11 mouse cellular contexts compared by ENCODE assay signal in the genomic region with DNA sequence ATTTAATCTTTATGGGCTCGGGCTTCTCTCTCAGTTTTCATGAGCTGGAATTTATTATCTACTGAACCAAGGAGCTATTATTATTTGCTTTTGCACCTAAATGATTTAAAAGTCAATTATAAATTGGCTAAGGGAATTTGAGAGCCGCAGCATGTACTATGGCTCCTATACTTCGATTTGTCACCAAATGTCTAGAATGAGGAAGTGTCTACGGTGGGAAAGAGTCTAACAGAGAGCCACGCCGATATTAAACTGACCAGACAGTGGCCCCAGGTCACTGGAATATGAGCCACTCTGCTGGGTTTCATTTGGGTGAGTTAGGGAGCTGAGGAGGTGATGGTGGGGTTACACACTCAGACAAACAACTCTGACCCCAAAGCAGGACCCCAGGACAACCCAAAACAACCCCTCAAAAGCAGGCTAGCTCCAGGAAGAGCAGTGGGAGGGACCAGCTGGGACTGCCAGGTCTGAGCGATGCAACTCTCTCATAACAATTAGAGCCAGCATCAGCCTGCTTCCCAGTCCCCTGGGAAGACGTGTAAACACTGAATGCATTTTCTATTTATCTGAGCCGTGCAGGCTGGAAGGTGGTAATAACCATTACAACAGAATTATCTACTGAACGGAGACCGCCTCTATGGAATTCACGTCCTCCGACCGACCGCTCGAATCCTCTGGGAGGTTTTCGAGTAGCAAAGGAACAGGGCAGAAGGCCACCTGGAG. TPM values are rescaled to one million over a fixed set of nuclear protein-coding genes. Genes with fewer than 3 reads are reported as not detected.
A peak's percentile ranks its signal among the peaks of the same experiment; 100 is the strongest.
DNase-seq lines count a peak whose midpoint lies in the region; ATAC-seq and TF ChIP-seq lines count a peak whose summit lies in the region.
"Had no signal": no experiment of that assay in that cellular context is flagged by ENCODE, and none has a peak within 500 bp of the region (broad histone marks: within the 10 kb centered on the region; RNA-seq: fewer than 3 reads in every experiment).

No protein-coding gene starts in this region.

- no peak for TF ChIP-seq CTCF in gastrocnemius, adult 2 months (IDR thresholded peaks at IDR 0.05)

- peaks cover 31% of the 10 kb centered on the region for H3K4me1 ChIP-seq in hindbrain, embryonic 16.5 days (ENCODE audit: control insufficient read depth, insufficient read depth, low read depth, low read length)
- peaks cover 41% of the 10 kb centered on the region for H3K4me1 ChIP-seq in midbrain, embryonic 14.5 days (ENCODE audit: control insufficient read depth, insufficient read depth, low read length)

- DNase-seq in gastrocnemius, adult 2 months = no peak
- DNase-seq in gastrocnemius, postnatal 14 days = no peak
- peak; percentile 71 for DNase-seq in embryo, embryonic 11 days
- peak; percentile 83 for DNase-seq in midbrain, embryonic 14.5 days
- DNase-seq in cerebellum, postnatal 25 days = no peak
- DNase-seq in T-cell, adult 2 months (ENCODE audit: low spot score) = no peak
- DNase-seq in layer of hippocampus, adult 9-11 months = no peak
- DNase-seq: thymus, postnatal 4 days had no signal

- 12% methylated on average over 17 of the region's 17 CpGs for WGBS in hindbrain, embryonic 16.5 days
- 14% methylated on average over 17 of the region's 17 CpGs for WGBS in midbrain, embryonic 14.5 days

- H3K4me3 ChIP-seq in gastrocnemius, adult 2 months = peak overlapping the region; percentile 22
- H3K4me3 ChIP-seq in hindbrain, embryonic 16.5 days (ENCODE audit: low read length) = peak overlapping the region; percentile 30
- H3K4me3 ChIP-seq in midbrain, embryonic 14.5 days (replicated peaks; ENCODE audit: low read depth, low read length) = peak overlapping the region; percentile 16
- H3K4me3 ChIP-seq: erythroblast, embryonic 14.5 days had no signal

- peak overlapping the region; percentile 56 for H3K4me2 ChIP-seq in hindbrain, embryonic 16.5 days (ENCODE audit: low read length)
- peak overlapping the region; percentile 45 for H3K4me2 ChIP-seq in midbrain, embryonic 14.5 days (ENCODE audit: low read length)

- intact Hi-C loops in gastrocnemius, adult 2 months (cut with DNase I) = no loop called here
- intact Hi-C loops in gastrocnemius, postnatal 14 days (cut with DNase I; ENCODE audit: low total_unique reads) = no loop called here

- no peaks in the 10 kb centered on the region for H3K9me3 ChIP-seq in hindbrain, embryonic 16.5 days (ENCODE audit: control insufficient read depth, low read length)
- H3K9me3 ChIP-seq in midbrain, embryonic 14.5 days (ENCODE audit: control insufficient read depth, low read length) = no peaks in the 10 kb centered on the region

- no peaks in the 10 kb centered on the region for H3K36me3 ChIP-seq in hindbrain, embryonic 16.5 days (ENCODE audit: control insufficient read depth, insufficient read depth, low read length)
- no peaks in the 10 kb centered on the region for H3K36me3 ChIP-seq in midbrain, embryonic 14.5 days (ENCODE audit: control insufficient read depth, insufficient read depth, low read length)

- peak overlapping the region; percentile 32; the same call in 1 of the 2 replicates for H3K27ac ChIP-seq in gastrocnemius, adult 2 months
- peak overlapping the region; percentile 40; the same call in 1 of the 2 replicates for H3K27ac ChIP-seq in hindbrain, embryonic 16.5 days (ENCODE audit: low read depth, low read length)
- peak overlapping the region; percentile 79 for H3K27ac ChIP-seq in midbrain, embryonic 14.5 days (replicated peaks; ENCODE audit: low read depth, low read length)

- no peaks in the 10 kb centered on the region for H3K27me3 ChIP-seq in hindbrain, embryonic 16.5 days (replicated peaks; ENCODE audit: control insufficient read depth, insufficient read depth, low read length)
- H3K27me3 ChIP-seq in midbrain, embryonic 14.5 days (ENCODE audit: control insufficient read depth, insufficient read depth, low read length) = no peaks in the 10 kb centered on the region

- no peak overlapping the region for H3K9ac ChIP-seq in hindbrain, embryonic 16.5 days (ENCODE audit: low read depth, low read length)
- peak overlapping the region; percentile 2 for H3K9ac ChIP-seq in midbrain, embryonic 14.5 days (replicated peaks; ENCODE audit: low read length)

- peak; percentile 79 for ATAC-seq in hindbrain, embryonic 16.5 days
- peak; percentile 77 for ATAC-seq in midbrain, embryonic 14.5 days (ENCODE audit: low FRiP score, low TSS enrichment)

RNA-seq across cellular contexts. Expression of a gene that starts 45.6 kb away (rescaled TPM):
- total RNA-seq in gastrocnemius, adult 2 months (2021) = under 1 TPM; 0.17 to 0.38 TPM
- total RNA-seq in gastrocnemius, postnatal 14 days (2021) = 1 to 10 TPM; 1.3 to 1.9 TPM
- 0.46 and 0.77 TPM in 2 replicates for polyA plus RNA-seq in hindbrain, embryonic 16.5 days (2015; fragmentation: Nextera tagmentation; extraction: Ambion mirVana)
- 1.5 and 2.1 TPM in 2 replicates for polyA plus RNA-seq in midbrain, embryonic 14.5 days (2014; fragmentation: Nextera tagmentation; extraction: Ambion mirVana)
- total RNA-seq: layer of hippocampus, postnatal 14 days had no signal

Comparison
In these comparisons a context has a peak if more than half of its experiments do, and no peak if none do; other contexts are left out.
1. DNase-seq: peak in embryo, embryonic 11 days (single experiment) and midbrain, embryonic 14.5 days (single experiment); none in gastrocnemius, adult 2 months (single experiment), gastrocnemius, postnatal 14 days (single experiment), cerebellum, postnatal 25 days (0 of 2), T-cell, adult 2 months (single experiment) and layer of hippocampus, adult 9-11 months (single experiment).
2. Peak in every context shown above with its lines, with median percentiles within 50 percentile points of each other: H3K27ac ChIP-seq and H3K4me3 ChIP-seq.